Mouse (Mus musculus): ENCODE measurements around the gene Gm973. TPM values are rescaled to one million over a fixed set of nuclear protein-coding genes. Genes with fewer than 3 reads are reported as not detected.

Gm973 gene
- polyA plus RNA-seq, 1 experiment from 2014 or later, result 9.6 TPM

DNA sequence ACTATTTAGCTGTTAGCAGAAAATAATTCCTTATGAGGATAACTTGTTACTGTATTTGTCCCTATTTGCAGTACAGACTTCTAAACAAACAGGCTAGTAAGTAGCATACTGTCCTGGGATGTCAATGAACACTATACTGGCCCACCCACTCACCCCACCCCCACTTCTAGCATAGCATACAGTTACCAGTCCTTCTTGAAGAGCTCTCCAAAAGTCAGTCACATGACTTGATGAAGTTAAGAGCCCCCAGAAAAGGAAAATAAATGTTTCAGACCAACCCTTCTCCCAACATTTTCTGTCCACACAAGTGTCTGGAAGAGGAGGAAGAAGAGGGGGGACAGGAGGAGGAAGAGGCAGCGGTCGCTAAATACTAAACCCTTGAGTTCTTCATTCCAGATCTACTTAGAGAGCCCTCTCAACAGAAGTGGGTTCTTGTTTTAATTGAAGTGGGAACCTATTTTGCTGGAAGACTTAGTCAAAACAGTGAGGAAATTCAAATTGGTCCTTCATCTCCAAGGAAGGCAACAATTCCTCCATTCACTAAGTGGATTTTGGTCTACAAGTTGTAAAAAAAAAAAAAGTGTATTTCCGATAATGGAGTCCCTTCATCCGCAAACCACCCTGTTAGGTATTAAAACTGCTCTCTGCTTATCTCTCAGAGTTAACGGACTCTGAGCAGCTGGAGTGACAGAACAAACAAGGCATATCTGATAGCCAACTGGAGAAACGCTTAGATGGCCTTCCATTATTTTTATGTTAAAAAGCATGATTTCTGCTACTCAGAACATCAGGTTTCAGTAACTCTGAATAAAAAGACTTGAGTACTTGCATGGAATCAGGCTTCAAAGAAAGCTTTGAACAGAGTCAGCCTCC, 18.1 kb upstream of the Gm973 start:
- H3K36me3 ChIP-seq, result no peaks in the 10 kb centered on the region
- H3K27ac ChIP-seq (replicated peaks), result no peak overlapping the region
- H3K4me1 ChIP-seq, result no peaks in the 10 kb centered on the region
- no peak overlapping the region for H3K9ac ChIP-seq (replicated peaks)
- H3K27me3 ChIP-seq (replicated peaks), result no peaks in the 10 kb centered on the region
- no peak overlapping the region for H3K4me2 ChIP-seq
- no peak for ATAC-seq (ENCODE audit: low FRiP score)
- 85% methylated on average over 6 of the region's 6 CpGs for WGBS
- no peaks in the 10 kb centered on the region for H3K9me3 ChIP-seq (replicated peaks)
- H3K4me3 ChIP-seq (replicated peaks), result no peak overlapping the region

DNA sequence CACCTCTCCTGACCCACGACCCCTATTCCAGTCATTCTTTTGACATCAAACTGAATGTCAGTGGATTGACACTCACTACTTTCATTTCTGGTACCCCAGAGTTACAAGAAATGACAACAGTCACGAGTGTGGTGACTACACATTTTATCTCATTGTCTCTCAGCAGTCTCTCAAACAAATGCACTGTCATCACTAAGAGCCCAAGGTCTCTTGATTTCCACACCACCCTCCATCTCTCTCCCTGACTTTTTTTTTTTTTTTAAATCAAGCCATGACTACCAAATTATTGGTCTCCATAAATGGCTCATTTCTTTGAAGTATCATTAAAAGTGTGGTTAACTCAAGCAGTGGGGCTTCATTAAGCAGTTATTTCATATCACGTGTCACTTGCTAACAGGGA, 16.7 kb upstream of the Gm973 start:
- Histone ChIP-seq H3K9me3 (replicated peaks) (no peaks in the 10 kb centered on the region), H3K27ac (replicated peaks) (no peak overlapping the region), H3K4me1 (no peaks in the 10 kb centered on the region), H3K4me3 (replicated peaks) (no peak overlapping the region), H3K4me2 (no peak overlapping the region), H3K9ac (replicated peaks) (no peak overlapping the region), H3K36me3 (no peaks in the 10 kb centered on the region), H3K27me3 (replicated peaks) (no peaks in the 10 kb centered on the region)
- ATAC-seq (ENCODE audit: low FRiP score), result no peak
- whole genome bisulfite sequencing, result 91% methylated on average over 3 of the region's 3 CpGs

GRCm38 (mm10) chr1:59502355-59502754, 13.7 kb upstream of the Gm973 start:
- no peak overlapping the region for H3K27ac ChIP-seq (replicated peaks)
- no peak overlapping the region for H3K4me2 ChIP-seq
- no peak for ATAC-seq (ENCODE audit: low FRiP score)
- no peaks in the 10 kb centered on the region for H3K9me3 ChIP-seq (replicated peaks)
- no peaks in the 10 kb centered on the region for H3K27me3 ChIP-seq (replicated peaks)
- WGBS, result 83% methylated on average over 2 of the region's 2 CpGs
- H3K4me3 ChIP-seq (replicated peaks), result no peak overlapping the region
- no peaks in the 10 kb centered on the region for H3K4me1 ChIP-seq
- no peak overlapping the region for H3K9ac ChIP-seq (replicated peaks)
- H3K36me3 ChIP-seq, result no peaks in the 10 kb centered on the region

- peaks cover 8% of the 10 kb centered on the region for H3K4me1 ChIP-seq
- no peak overlapping the region for H3K4me3 ChIP-seq (replicated peaks)
- H3K9ac ChIP-seq (replicated peaks), result no peak overlapping the region
- no peak overlapping the region for H3K27ac ChIP-seq (replicated peaks)
- 63% methylated on average over 7 of the region's 7 CpGs for WGBS
- H3K36me3 ChIP-seq, result no peaks in the 10 kb centered on the region
- H3K27me3 ChIP-seq (replicated peaks), result no peaks in the 10 kb centered on the region
- H3K9me3 ChIP-seq (replicated peaks), result no peaks in the 10 kb centered on the region
- ATAC-seq (ENCODE audit: low FRiP score), result no peak
- no peak overlapping the region for H3K4me2 ChIP-seq
Observed at GRCm38 (mm10) chr1:59503659-59504301, 12.3 kb upstream of the Gm973 start.

DNA sequence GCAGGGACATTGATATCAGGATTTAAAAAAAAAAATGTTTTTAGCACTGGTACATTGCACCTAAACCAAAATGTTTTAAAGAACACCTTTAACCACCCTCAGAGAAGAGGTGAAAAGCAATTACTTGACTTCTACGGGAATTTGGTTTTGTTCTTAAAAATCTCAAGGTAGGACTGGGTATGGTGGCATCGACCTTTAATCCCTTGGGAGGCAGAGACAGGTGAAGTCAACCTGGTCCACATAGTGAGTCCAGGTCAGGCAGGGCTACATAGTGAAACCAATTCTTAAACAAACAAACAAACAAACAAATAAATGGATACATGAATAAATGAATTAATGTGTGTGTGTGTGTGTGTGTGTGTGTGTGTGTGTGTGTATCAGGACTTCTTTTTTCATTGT, 11.8 kb upstream of the Gm973 start:
- H3K27me3 ChIP-seq (replicated peaks), result no peaks in the 10 kb centered on the region
- no peak for ATAC-seq (ENCODE audit: low FRiP score)
- H3K27ac ChIP-seq (replicated peaks), result no peak overlapping the region
- no peaks in the 10 kb centered on the region for H3K9me3 ChIP-seq (replicated peaks)
- 78% methylated on average over 2 of the region's 2 CpGs for WGBS
- H3K4me3 ChIP-seq (replicated peaks), result no peak overlapping the region
- no peak overlapping the region for H3K4me2 ChIP-seq
- no peaks in the 10 kb centered on the region for H3K36me3 ChIP-seq
- peaks cover 9% of the 10 kb centered on the region for H3K4me1 ChIP-seq
- no peak overlapping the region for H3K9ac ChIP-seq (replicated peaks)

- Histone ChIP-seq H3K4me1 (peaks cover 9% of the 10 kb centered on the region), H3K4me2 (peak overlapping the region; percentile 25; the same call in 1 of the 2 replicates), H3K4me3 (replicated peaks) (no peak overlapping the region), H3K27me3 (replicated peaks) (0 out of 2 replicates have a peak, but pooled peaks cover 2% of the 10 kb centered on the region), H3K36me3 (no peaks in the 10 kb centered on the region), H3K9me3 (replicated peaks) (no peaks in the 10 kb centered on the region), H3K27ac (replicated peaks) (no peak overlapping the region), H3K9ac (replicated peaks) (no peak overlapping the region)
- 33% methylated on average over 17 of the region's 17 CpGs for WGBS
- peak; percentile 30; the same call in 1 of the 2 replicates for ATAC-seq (ENCODE audit: low FRiP score)
Observed at GRCm38 (mm10) chr1:59508463-59509139, 7.5 kb upstream of the Gm973 start.

- H3K9ac ChIP-seq (replicated peaks), result no peak overlapping the region
- 0 out of 2 replicates have a peak, but pooled peaks cover 2% of the 10 kb centered on the region for H3K27me3 ChIP-seq (replicated peaks)
- H3K4me3 ChIP-seq (replicated peaks), result no peak overlapping the region
- peaks cover 27% of the 10 kb centered on the region for H3K4me1 ChIP-seq
- H3K9me3 ChIP-seq (replicated peaks), result no peaks in the 10 kb centered on the region
- no peak for ATAC-seq (ENCODE audit: low FRiP score)
- 67% methylated on average over 9 of the region's 9 CpGs for WGBS
- no peak overlapping the region for H3K27ac ChIP-seq (replicated peaks)
- H3K36me3 ChIP-seq, result no peaks in the 10 kb centered on the region
- no peak overlapping the region for H3K4me2 ChIP-seq
Observed at GRCm38 (mm10) chr1:59511566-59512270, 4.3 kb upstream of the Gm973 start.

GRCm38 (mm10) chr1:59520226-59520837, 4.3 kb downstream of the Gm973 start:
- Histone ChIP-seq H3K4me3 (replicated peaks) (no peak overlapping the region), H3K9me3 (replicated peaks) (no peaks in the 10 kb centered on the region), H3K27me3 (replicated peaks) (no peaks in the 10 kb centered on the region), H3K4me1 (peaks cover 54% of the 10 kb centered on the region), H3K4me2 (no peak overlapping the region), H3K36me3 (no peaks in the 10 kb centered on the region), H3K9ac (replicated peaks) (no peak overlapping the region), H3K27ac (replicated peaks) (no peak overlapping the region)
- ATAC-seq (ENCODE audit: low FRiP score), result no peak
- 10% methylated on average over 11 of the region's 11 CpGs for WGBS

DNA sequence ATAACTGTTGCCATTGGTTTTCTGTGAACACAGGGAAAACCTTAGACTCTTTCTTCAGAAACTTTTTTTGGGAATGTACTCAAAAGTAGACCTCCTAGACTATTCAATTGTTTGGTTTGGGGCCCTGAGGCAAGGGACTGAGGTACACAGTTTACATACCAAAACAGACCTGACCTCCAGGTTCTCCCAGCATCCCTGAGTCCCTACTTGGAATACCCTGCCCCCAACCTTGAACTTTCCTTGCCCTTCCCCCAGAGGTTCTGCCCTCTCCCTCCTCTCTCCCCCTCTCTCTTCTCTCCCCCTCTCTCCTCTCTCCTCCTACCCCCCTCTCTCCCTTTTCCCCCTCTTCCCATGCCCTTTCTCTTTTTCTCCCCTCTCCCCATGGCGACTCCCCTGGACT, 6.4 kb downstream of the Gm973 start:
- WGBS, result 33% methylated on average over 1 of the region's 1 CpGs

GRCm38 (mm10) chr1:59523378-59523958, 7.4 kb downstream of the Gm973 start:
- Histone ChIP-seq H3K4me3 (replicated peaks) (no peak overlapping the region), H3K4me2 (no peak overlapping the region), H3K27ac (replicated peaks) (0 out of 2 replicates have a peak overlapping the region, but pooled peaks have one; percentile 63), H3K36me3 (no peaks in the 10 kb centered on the region), H3K9me3 (replicated peaks) (no peaks in the 10 kb centered on the region), H3K9ac (replicated peaks) (no peak overlapping the region), H3K27me3 (replicated peaks) (no peaks in the 10 kb centered on the region), H3K4me1 (peaks cover 30% of the 10 kb centered on the region)
- 62% methylated on average over 5 of the region's 5 CpGs for WGBS
- ATAC-seq (ENCODE audit: low FRiP score), result no peak

More for the DNA sequence above, 6.4 kb downstream of the Gm973 start:
- H3K27me3 ChIP-seq (replicated peaks), result no peaks in the 10 kb centered on the region
- ATAC-seq (ENCODE audit: low FRiP score), result no peak
- H3K4me1 ChIP-seq, result peaks cover 33% of the 10 kb centered on the region
- H3K9ac ChIP-seq (replicated peaks), result no peak overlapping the region
- no peak overlapping the region for H3K27ac ChIP-seq (replicated peaks)
- no peak overlapping the region for H3K4me2 ChIP-seq
- H3K4me3 ChIP-seq (replicated peaks), result no peak overlapping the region
- no peaks in the 10 kb centered on the region for H3K9me3 ChIP-seq (replicated peaks)
- H3K36me3 ChIP-seq, result no peaks in the 10 kb centered on the region

Measured in neural tube, embryonic 15.5 days (tissue).